Mouse (Mus musculus): ENCODE results near the gene Tcf23.
A peak's percentile ranks its signal among the peaks of the same experiment; 100 is the strongest.
"Not testable (repeated sequence)": the region's sequence is repeated elsewhere in the genome, so short reads cannot be mapped to it uniquely, and the experiment has no call there.

Gene Tcf23

GRCm38 (mm10) chr5:30999324-30999723, 30.9 kb downstream of the Tcf23 start:
- DNase-seq (ENCODE audit: low spot score), result no peak

DNA sequence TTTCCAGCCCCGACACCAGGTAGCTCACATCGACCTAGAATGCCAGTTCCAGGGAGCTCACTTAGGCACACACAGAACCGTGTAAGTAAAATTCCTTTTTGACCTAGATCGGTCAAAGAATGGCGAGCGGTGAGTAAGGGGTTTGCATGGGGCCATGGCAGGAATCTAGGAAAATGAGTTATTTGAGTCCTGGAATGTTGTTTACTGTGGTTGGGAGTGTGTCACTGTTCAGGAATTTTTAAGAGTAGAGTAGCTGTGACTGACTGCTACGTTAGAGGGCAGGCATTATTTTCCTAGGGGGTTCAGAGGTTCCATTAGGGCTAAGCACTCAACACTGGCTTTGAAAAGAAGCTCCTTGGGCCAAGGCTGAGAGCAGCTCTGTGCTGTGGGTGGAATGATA, 31.7 kb downstream of the Tcf23 start:
- DNase-seq (ENCODE audit: low spot score), result no peak

DNA sequence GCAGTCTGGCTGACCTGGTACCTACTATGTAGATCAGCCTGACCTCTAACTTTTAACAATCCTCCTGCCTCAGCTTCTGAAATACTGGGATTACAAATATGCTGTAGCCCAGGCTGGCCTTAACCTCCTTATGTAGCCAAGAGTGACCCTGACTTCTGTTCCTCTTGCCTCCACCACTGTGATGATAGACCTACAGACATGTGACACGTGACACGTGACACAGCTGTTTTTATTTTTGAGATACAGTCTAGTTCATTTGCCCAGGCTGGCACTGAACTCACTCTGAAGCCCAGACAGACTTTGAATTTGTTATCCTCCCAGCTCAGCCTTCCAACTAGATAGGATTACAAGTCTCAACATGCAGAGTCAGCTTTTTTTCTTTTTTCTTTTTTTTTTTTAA, 32.5 kb downstream of the Tcf23 start:
- DNase-seq (ENCODE audit: low spot score), result no peak

DNA sequence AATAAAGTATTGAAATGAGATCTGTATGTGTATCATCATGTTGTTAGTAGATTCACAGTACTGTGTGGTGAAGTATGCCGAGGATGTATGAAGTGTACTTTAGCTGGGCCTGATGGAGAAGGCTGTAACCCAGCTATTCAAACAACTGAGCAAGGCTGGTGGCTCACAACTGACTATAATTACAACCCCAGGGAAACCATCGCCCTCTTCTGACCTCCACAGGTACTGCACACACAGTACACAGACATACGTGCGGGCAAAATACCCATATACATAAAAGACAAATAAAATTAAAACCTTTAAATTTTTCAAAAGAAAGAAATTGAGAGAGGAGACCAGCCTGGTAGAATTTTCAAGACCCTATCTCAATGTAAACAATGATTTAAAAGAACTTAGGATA, 33.1 kb downstream of the Tcf23 start:
- DNase-seq (ENCODE audit: low spot score), result no peak

GRCm38 (mm10) chr5:31004184-31004583, 35.7 kb downstream of the Tcf23 start:
- DNase-seq (ENCODE audit: low spot score), result peak; percentile 57

DNA sequence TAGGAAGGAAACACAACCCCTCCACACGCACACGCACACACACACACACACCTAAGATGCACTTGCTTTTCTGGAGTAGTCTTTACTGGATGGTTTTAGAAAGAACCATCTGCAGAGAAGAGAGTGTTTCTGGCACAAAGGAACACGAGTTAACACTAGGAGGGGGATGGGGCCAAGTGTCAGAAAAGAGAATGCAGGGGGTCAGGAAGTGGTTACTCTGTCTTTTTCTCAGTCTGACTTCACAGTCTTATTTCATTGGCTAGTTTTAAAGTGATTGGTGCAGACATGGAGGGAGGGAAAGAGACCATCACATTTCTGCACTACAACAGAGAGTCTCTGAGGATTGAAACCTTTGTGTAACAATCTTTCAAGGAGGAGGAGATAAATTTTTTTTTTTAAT, 44.3 kb downstream of the Tcf23 start:
- no peak for DNase-seq (ENCODE audit: low spot score)

- no peak for DNase-seq (ENCODE audit: low spot score)
Observed at GRCm38 (mm10) chr5:31015913-31016312, 47.5 kb downstream of the Tcf23 start.

- DNase-seq (ENCODE audit: low spot score), result not testable (repeated sequence)
Observed at GRCm38 (mm10) chr5:31021790-31022189, 53.3 kb downstream of the Tcf23 start.

DNA sequence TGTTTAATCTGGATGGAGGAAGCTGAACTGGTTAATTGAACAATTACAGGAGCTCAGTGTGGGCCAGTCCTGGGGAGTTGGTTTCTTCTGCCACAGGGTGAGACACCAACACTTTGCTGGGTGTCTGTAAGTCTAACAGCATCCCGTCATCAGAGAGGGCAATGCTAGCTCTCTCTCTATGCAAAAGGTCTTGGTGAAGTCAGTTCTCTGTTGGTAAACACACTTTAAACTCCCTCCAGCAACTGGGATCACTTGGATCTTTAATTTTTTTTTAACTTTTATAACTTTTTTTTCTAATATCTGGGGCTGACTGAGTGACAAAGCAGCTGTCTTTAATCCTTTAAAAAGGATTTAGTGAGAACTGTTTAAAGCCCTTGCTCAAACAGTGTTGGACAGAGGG, 54.2 kb downstream of the Tcf23 start:
- no peak for DNase-seq (ENCODE audit: low spot score)

- DNase-seq (ENCODE audit: low spot score), result no peak
Observed at GRCm38 (mm10) chr5:31023254-31023653, 54.8 kb downstream of the Tcf23 start.

DNA sequence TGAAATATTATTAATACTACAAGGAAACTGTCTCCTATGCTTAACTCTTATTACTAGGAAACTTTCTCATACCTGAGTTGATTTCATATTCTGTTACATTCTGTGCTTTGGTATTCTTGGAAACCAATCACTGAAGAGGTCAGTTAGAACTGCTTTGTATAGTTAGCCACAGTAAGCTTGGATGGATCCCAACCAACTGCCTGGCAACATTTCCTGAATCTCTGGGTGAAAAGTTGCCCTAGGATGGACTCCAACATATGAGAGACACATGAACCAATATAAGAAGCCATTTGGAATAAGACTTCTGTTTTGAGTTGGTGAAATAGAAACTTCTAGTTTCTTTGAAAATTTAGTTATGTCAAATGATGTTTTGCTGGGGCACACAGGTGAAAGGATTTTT, 56.2 kb downstream of the Tcf23 start:
- no peak for DNase-seq (ENCODE audit: low spot score)
